Comparison of ENCODE assay signal across 10 mouse cellular contexts in genomic region chr11:59811211-59811610, GRCm38 (mm10). TPM values are rescaled to one million over a fixed set of nuclear protein-coding genes. Genes with fewer than 3 reads are reported as not detected.
DNase-seq lines count a peak whose midpoint lies in the region; ATAC-seq and TF ChIP-seq lines count a peak whose summit lies in the region.
"Had no signal": no experiment of that assay in that cellular context is flagged by ENCODE, and none has a peak within 500 bp of the region (broad histone marks: within the 10 kb centered on the region; RNA-seq: fewer than 3 reads in every experiment).

No protein-coding gene starts in this region.

- TF ChIP-seq EP300 in ES-Bruce4 (IDR thresholded peaks at IDR 0.05; ENCODE audit: insufficient read depth, low read depth, low read length) = no peak

- H3K27me3 ChIP-seq in ES-Bruce4 (ENCODE audit: control insufficient read depth, insufficient read depth, low read length, poor library complexity, severe bottlenecking) = no peaks in the 10 kb centered on the region
- H3K27me3 ChIP-seq in embryonic facial prominence, embryonic 12.5 days = no peaks in the 10 kb centered on the region
- no peaks in the 10 kb centered on the region for H3K27me3 ChIP-seq in liver, embryonic 15.5 days
- H3K27me3 ChIP-seq in forebrain, embryonic 13.5 days = no peaks in the 10 kb centered on the region

- no peak for TF ChIP-seq CTCF in ES-Bruce4 (IDR thresholded peaks at IDR 0.05; ENCODE audit: low read depth, low read length)

- peak; percentile 12 to 28 for DNase-seq in heart, postnatal 10 days
- no peak for DNase-seq in heart, adult 11 months
- DNase-seq in B cell, adult 2 months = no peak
- DNase-seq in ovary, postnatal 14 days (ENCODE audit: low spot score) = no peak
- DNase-seq: cerebellum, adult 9-10 months; lung, postnatal 10 days had no signal

- no peaks in the 10 kb centered on the region for H3K9me3 ChIP-seq in ES-Bruce4 (replicated peaks; ENCODE audit: control insufficient read depth, insufficient read depth, low read length, poor library complexity, severe bottlenecking)
- H3K9me3 ChIP-seq in embryonic facial prominence, embryonic 12.5 days = no peaks in the 10 kb centered on the region
- H3K9me3 ChIP-seq in liver, embryonic 15.5 days (replicated peaks) = no peaks in the 10 kb centered on the region
- H3K9me3 ChIP-seq in forebrain, embryonic 13.5 days (replicated peaks) = no peaks in the 10 kb centered on the region

- TF ChIP-seq POLR2A in ES-Bruce4 (IDR thresholded peaks at IDR 0.05; ENCODE audit: insufficient read depth, low read length) = no peak

- H3K4me3 ChIP-seq in ES-Bruce4 (ENCODE audit: low read depth, low read length) = peak overlapping the region; percentile 10
- no peak overlapping the region; the same call in 1 of the 2 replicates for H3K4me3 ChIP-seq in embryonic facial prominence, embryonic 12.5 days
- H3K4me3 ChIP-seq in liver, embryonic 15.5 days (replicated peaks) = no peak overlapping the region
- no peak overlapping the region for H3K4me3 ChIP-seq in forebrain, embryonic 13.5 days

- H3K27ac ChIP-seq in ES-Bruce4 (ENCODE audit: insufficient read depth, low read length) = peak overlapping the region; percentile 24
- H3K27ac ChIP-seq in embryonic facial prominence, embryonic 12.5 days = peak overlapping the region; percentile 69
- peak overlapping the region; percentile 93; the same call in 1 of the 2 replicates for H3K27ac ChIP-seq in liver, embryonic 15.5 days (replicated peaks)
- H3K27ac ChIP-seq in forebrain, embryonic 13.5 days = no peak overlapping the region

- 0 out of 2 replicates have a peak, but pooled peaks cover 7% of the 10 kb centered on the region for H3K36me3 ChIP-seq in ES-Bruce4 (ENCODE audit: control insufficient read depth, insufficient read depth, low read length, poor library complexity, severe bottlenecking)
- peaks cover 17% of the 10 kb centered on the region for H3K36me3 ChIP-seq in embryonic facial prominence, embryonic 12.5 days
- peaks cover 19% of the 10 kb centered on the region for H3K36me3 ChIP-seq in liver, embryonic 15.5 days (replicated peaks)
- H3K36me3 ChIP-seq in forebrain, embryonic 13.5 days (ENCODE audit: poor library complexity, severe bottlenecking) = peaks cover 25% of the 10 kb centered on the region

- H3K9ac ChIP-seq in ES-Bruce4 (ENCODE audit: low read depth, poor library complexity, severe bottlenecking) = peak overlapping the region; percentile 67
- no peak overlapping the region; the same call in 1 of the 2 replicates for H3K9ac ChIP-seq in embryonic facial prominence, embryonic 12.5 days
- no peak overlapping the region for H3K9ac ChIP-seq in liver, embryonic 15.5 days
- no peak overlapping the region for H3K9ac ChIP-seq in forebrain, embryonic 13.5 days

- peak overlapping the region; percentile 15; the same call in 1 of the 2 replicates for H3K4me2 ChIP-seq in embryonic facial prominence, embryonic 12.5 days (replicated peaks)
- peak overlapping the region; percentile 94 for H3K4me2 ChIP-seq in liver, embryonic 15.5 days
- H3K4me2 ChIP-seq in forebrain, embryonic 13.5 days = no peak overlapping the region

- WGBS in embryonic facial prominence, embryonic 12.5 days = 51% methylated on average over 4 of the region's 4 CpGs
- WGBS in liver, embryonic 15.5 days (ENCODE audit: insufficient replicate concordance) = 58% methylated on average over 4 of the region's 4 CpGs
- WGBS in forebrain, embryonic 13.5 days = 79% methylated on average over 4 of the region's 4 CpGs

- no peak for ATAC-seq in embryonic facial prominence, embryonic 12.5 days (ENCODE audit: insufficient number of reproducible peaks, insufficient read depth, low FRiP score, low TSS enrichment)
- ATAC-seq in liver, embryonic 15.5 days (ENCODE audit: insufficient read depth) = no peak
- ATAC-seq in forebrain, embryonic 13.5 days = no peak

- intact Hi-C loops in heart, postnatal 10 days (cut with DNase I) = no loop called here

- peaks cover 5% of the 10 kb centered on the region for H3K4me1 ChIP-seq in ES-Bruce4 (ENCODE audit: control insufficient read depth, insufficient read depth, low read length)
- H3K4me1 ChIP-seq in embryonic facial prominence, embryonic 12.5 days = peaks cover 18% of the 10 kb centered on the region
- H3K4me1 ChIP-seq in liver, embryonic 15.5 days (replicated peaks) = peaks cover 39% of the 10 kb centered on the region
- peaks cover 12% of the 10 kb centered on the region for H3K4me1 ChIP-seq in forebrain, embryonic 13.5 days

RNA-seq across cellular contexts. Expression of gene Flcn, which starts 1.4 kb away (rescaled TPM):
- 10 to 100 TPM; 33.6 to 38.1 TPM for total RNA-seq in heart, postnatal 10 days (2021)
- 17.1 and 17.8 TPM in 2 replicates for polyA plus RNA-seq in ES-Bruce4 (2011; ENCODE audit: insufficient read depth, insufficient read length, low read depth, missing spikeins)
- polyA plus RNA-seq in embryonic facial prominence, embryonic 12.5 days (2016; fragmentation: Nextera tagmentation; extraction: Ambion mirVana) = 37.0 and 39.2 TPM in 2 replicates
- 13.6 and 15.8 TPM in 2 replicates for polyA plus RNA-seq in liver, embryonic 15.5 days (2015; fragmentation: Nextera tagmentation; extraction: Ambion mirVana)
- polyA plus RNA-seq in forebrain, embryonic 13.5 days (2015; fragmentation: Nextera tagmentation; extraction: Ambion mirVana) = 32.2 and 39.6 TPM in 2 replicates

RNA-seq across cellular contexts. Expression of gene Pld6, which starts 23.8 kb away (rescaled TPM):
- total RNA-seq in heart, postnatal 10 days (2021) = 1 to 10 TPM in 1 of 2 experiments, under 1 TPM in 1; 0.82 to 1.9 TPM
- 5.3 and 7.0 TPM in 2 replicates for polyA plus RNA-seq in ES-Bruce4 (2011; ENCODE audit: insufficient read depth, insufficient read length, low read depth, missing spikeins)
- 3.2 and 4.0 TPM in 2 replicates for polyA plus RNA-seq in embryonic facial prominence, embryonic 12.5 days (2016; fragmentation: Nextera tagmentation; extraction: Ambion mirVana)
- polyA plus RNA-seq in liver, embryonic 15.5 days (2015; fragmentation: Nextera tagmentation; extraction: Ambion mirVana) = 2.3 and 2.7 TPM in 2 replicates
- 1.3 and 2.2 TPM in 2 replicates for polyA plus RNA-seq in forebrain, embryonic 13.5 days (2015; fragmentation: Nextera tagmentation; extraction: Ambion mirVana)

RNA-seq across cellular contexts. Expression of gene Nt5m, which starts 28.0 kb away (rescaled TPM):
- 10 to 100 TPM; 27.3 to 27.4 TPM for total RNA-seq in heart, postnatal 10 days (2021)
- 3.7 and 4.2 TPM in 2 replicates for polyA plus RNA-seq in ES-Bruce4 (2011; ENCODE audit: insufficient read depth, insufficient read length, low read depth, missing spikeins)
- 42.9 and 43.0 TPM in 2 replicates for polyA plus RNA-seq in embryonic facial prominence, embryonic 12.5 days (2016; fragmentation: Nextera tagmentation; extraction: Ambion mirVana)
- 13.7 and 16.0 TPM in 2 replicates for polyA plus RNA-seq in liver, embryonic 15.5 days (2015; fragmentation: Nextera tagmentation; extraction: Ambion mirVana)
- 46.6 and 51.2 TPM in 2 replicates for polyA plus RNA-seq in forebrain, embryonic 13.5 days (2015; fragmentation: Nextera tagmentation; extraction: Ambion mirVana)

RNA-seq across cellular contexts. Expression of gene Cops3, which starts 28.4 kb away (rescaled TPM):
- 10 to 100 TPM; 71.3 to 71.9 TPM for total RNA-seq in heart, postnatal 10 days (2021)
- 121 and 131 TPM in 2 replicates for polyA plus RNA-seq in ES-Bruce4 (2011; ENCODE audit: insufficient read depth, insufficient read length, low read depth, missing spikeins)
- polyA plus RNA-seq in embryonic facial prominence, embryonic 12.5 days (2016; fragmentation: Nextera tagmentation; extraction: Ambion mirVana) = 200 and 218 TPM in 2 replicates
- 86.6 and 89.6 TPM in 2 replicates for polyA plus RNA-seq in liver, embryonic 15.5 days (2015; fragmentation: Nextera tagmentation; extraction: Ambion mirVana)
- polyA plus RNA-seq in forebrain, embryonic 13.5 days (2015; fragmentation: Nextera tagmentation; extraction: Ambion mirVana) = 233 and 246 TPM in 2 replicates

Comparison
In these comparisons a context has a peak if more than half of its experiments do, and no peak if none do; other contexts are left out.
1. DNase-seq: peak in heart, postnatal 10 days (2 of 2); none in heart, adult 11 months (single experiment), B cell, adult 2 months (0 of 2) and ovary, postnatal 14 days (single experiment).